ENCODE assay signal across 9 mouse cellular contexts in the genomic region with DNA sequence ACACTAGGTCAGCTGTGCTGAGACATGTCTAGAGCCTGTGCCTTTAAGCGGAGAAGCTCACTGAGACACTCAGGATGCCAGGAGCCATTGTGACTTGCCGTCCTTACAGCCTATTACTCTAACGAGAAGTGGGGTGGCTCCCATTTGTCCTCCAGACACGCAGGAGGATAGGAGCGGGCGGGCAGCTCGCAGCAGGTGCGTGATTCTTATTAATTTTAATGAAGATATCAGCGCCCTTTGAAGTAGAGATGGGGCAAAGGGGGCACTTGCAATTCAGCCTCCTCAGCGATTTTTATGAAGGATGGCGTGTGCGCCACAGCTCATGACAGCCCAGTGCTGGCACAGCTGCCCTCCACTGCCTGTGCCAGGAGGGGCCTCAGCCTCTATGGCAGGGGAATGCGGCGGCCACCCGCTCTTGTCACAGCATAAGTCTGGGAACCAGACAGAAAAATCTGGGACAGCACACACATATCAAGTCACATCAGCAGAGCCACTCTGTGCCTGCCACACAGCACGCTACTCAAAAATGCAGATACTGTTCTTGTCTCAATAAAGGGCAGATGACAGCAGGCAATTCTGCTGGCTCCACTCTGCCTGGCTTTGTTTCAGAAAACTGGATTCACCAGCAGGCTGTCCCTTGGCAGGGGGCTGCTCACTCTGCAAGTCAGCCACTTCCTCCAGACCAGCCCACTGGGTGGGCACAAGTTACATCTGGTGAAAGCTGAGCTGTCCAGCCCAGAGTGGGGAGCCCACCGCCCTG. TPM values are rescaled to one million over a fixed set of nuclear protein-coding genes. Genes with fewer than 3 reads are reported as not detected.
DNase-seq lines count a peak whose midpoint lies in the region; ATAC-seq and TF ChIP-seq lines count a peak whose summit lies in the region.
"Had no signal": no experiment of that assay in that cellular context is flagged by ENCODE, and none has a peak within 500 bp of the region (broad histone marks: within the 10 kb centered on the region; RNA-seq: fewer than 3 reads in every experiment).

No protein-coding gene starts in this region.

- no peak overlapping the region for H3K9ac ChIP-seq in lung, embryonic 14.5 days
- H3K9ac ChIP-seq: liver, embryonic 14.5 days had no signal

- H3K27me3 ChIP-seq in lung, embryonic 14.5 days (ENCODE audit: insufficient read depth, low read length): no peaks in the 10 kb centered on the region

- no peak for TF ChIP-seq CTCF in lung, embryonic 14.5 days (IDR thresholded peaks at IDR 0.05; ENCODE audit: low read depth)
- TF ChIP-seq CTCF in lung, adult 2 months (IDR thresholded peaks at IDR 0.05; ENCODE audit: insufficient read depth, low read length): no peak
- no peak for TF ChIP-seq CTCF in cortical plate, adult 2 months (IDR thresholded peaks at IDR 0.05; ENCODE audit: extremely low read depth, insufficient read depth, low read length)

- TF ChIP-seq POLR2A in lung, adult 2 months (IDR thresholded peaks at IDR 0.05; ENCODE audit: borderline replicate concordance, extremely low read depth, low read depth, low read length): no peak
- TF ChIP-seq POLR2A in cortical plate, adult 2 months (IDR thresholded peaks at IDR 0.05; ENCODE audit: extremely low read depth, insufficient read depth, low read length): peak; percentile 44; the same call in 1 of the 2 replicates

- no peak overlapping the region for H3K4me2 ChIP-seq in lung, embryonic 14.5 days

- no peaks in the 10 kb centered on the region for H3K36me3 ChIP-seq in lung, embryonic 14.5 days (ENCODE audit: insufficient read depth)

- peak; percentile 63 for ATAC-seq in lung, embryonic 14.5 days (ENCODE audit: insufficient read depth)

- H3K4me3 ChIP-seq in lung, embryonic 14.5 days (ENCODE audit: low read depth, low read length): no peak overlapping the region
- no peak overlapping the region for H3K4me3 ChIP-seq in lung, adult 2 months (replicated peaks; ENCODE audit: extremely low read depth, low read depth, low read length)
- peak overlapping the region; percentile 19 for H3K4me3 ChIP-seq in cortical plate, adult 2 months (ENCODE audit: insufficient read depth, low read length)

- peak; percentile 57 for DNase-seq in lung, embryonic 14.5 days
- DNase-seq in lung, adult 2 months: no peak
- peak; percentile 71 to 72 for DNase-seq in layer of hippocampus, adult 8-10 months (ENCODE audit: low spot score in 2 of 2)
- DNase-seq in right cerebral cortex, postnatal 10 days (ENCODE audit: low spot score in 2 of 2): peak; percentile 64 to 83
- DNase-seq in urinary bladder, postnatal 14 days (ENCODE audit: low spot score): no peak
- no peak for DNase-seq in urinary bladder, postnatal 10 days (ENCODE audit: low spot score)
- no peak for DNase-seq in thymus, postnatal 4 days

- peak overlapping the region; percentile 10; the same call in 1 of the 2 replicates for H3K27ac ChIP-seq in lung, embryonic 14.5 days (ENCODE audit: low read depth)
- H3K27ac ChIP-seq in cortical plate, adult 2 months (ENCODE audit: insufficient read depth, low read length): peak overlapping the region; percentile 52; the same call in 1 of the 2 replicates
- H3K27ac ChIP-seq: liver, embryonic 14.5 days had no signal

- peaks cover 7% of the 10 kb centered on the region for H3K4me1 ChIP-seq in lung, embryonic 14.5 days (ENCODE audit: insufficient read depth)
- H3K4me1 ChIP-seq in lung, adult 2 months (ENCODE audit: control insufficient read depth, insufficient read depth, low read length): no peaks in the 10 kb centered on the region
- 0 out of 2 replicates have a peak, but pooled peaks cover 2% of the 10 kb centered on the region for H3K4me1 ChIP-seq in cortical plate, adult 2 months (ENCODE audit: control insufficient read depth, insufficient read depth, low read length)

- 55% methylated on average over 17 of the region's 17 CpGs for WGBS in lung, embryonic 14.5 days
- 62% methylated on average over 17 of the region's 17 CpGs for WGBS in lung, adult 2 months

- no peaks in the 10 kb centered on the region for H3K9me3 ChIP-seq in lung, embryonic 14.5 days (ENCODE audit: low read depth, low read length)

RNA-seq across cellular contexts. Expression of a gene that starts 15.5 kb away (rescaled TPM):
- polyA plus RNA-seq in lung, embryonic 14.5 days (2014; fragmentation: Nextera tagmentation; extraction: Ambion mirVana): 2.6 and 3.4 TPM in 2 replicates
- polyA plus RNA-seq in lung, adult 2 months (2012; rRNA removed): 0.91 and 1.0 TPM in 2 replicates
- 0.98 and 1.1 TPM in 2 replicates for polyA plus RNA-seq in cortical plate, adult 2 months (2012; rRNA removed)
- total RNA-seq in layer of hippocampus, adult 8-10 months (2022): under 1 TPM; 0.55 to 0.85 (median 0.62) TPM

RNA-seq across cellular contexts. Expression of a gene that starts 25.4 kb away (rescaled TPM):
- not detected in 2 replicates for polyA plus RNA-seq in lung, embryonic 14.5 days (2014; fragmentation: Nextera tagmentation; extraction: Ambion mirVana)
- polyA plus RNA-seq in lung, adult 2 months (2012; rRNA removed): not detected in 2 replicates
- polyA plus RNA-seq in cortical plate, adult 2 months (2012; rRNA removed): 0.46 and 0.66 TPM in 2 replicates
- total RNA-seq in layer of hippocampus, adult 8-10 months (2022): under 1 TPM in 3 of 4 experiments, not detected in 1; 0.23 to 0.45 (median 0.36) TPM
- polyA plus RNA-seq: liver, embryonic 14.5 days had no signal

RNA-seq across cellular contexts. Expression of a gene that starts 28.0 kb away (rescaled TPM):
- 950 and 1,052 TPM in 2 replicates for polyA plus RNA-seq in lung, embryonic 14.5 days (2014; fragmentation: Nextera tagmentation; extraction: Ambion mirVana)
- 158 and 175 TPM in 2 replicates for polyA plus RNA-seq in lung, adult 2 months (2012; rRNA removed)
- 368 and 372 TPM in 2 replicates for polyA plus RNA-seq in cortical plate, adult 2 months (2012; rRNA removed)
- total RNA-seq in layer of hippocampus, adult 8-10 months (2022): 100 to 1,000 TPM; 245 to 375 (median 299) TPM

RNA-seq across cellular contexts. Expression of a gene that starts 41.7 kb away (rescaled TPM):
- polyA plus RNA-seq in lung, embryonic 14.5 days (2014; fragmentation: Nextera tagmentation; extraction: Ambion mirVana): 30.0 and 32.8 TPM in 2 replicates
- polyA plus RNA-seq in lung, adult 2 months (2012; rRNA removed): 9.1 and 11.7 TPM in 2 replicates
- polyA plus RNA-seq in cortical plate, adult 2 months (2012; rRNA removed): 18.7 and 19.6 TPM in 2 replicates
- 10 to 100 TPM; 13.4 to 16.3 (median 14.5) TPM for total RNA-seq in layer of hippocampus, adult 8-10 months (2022)

RNA-seq across cellular contexts. Expression of a gene that starts 55.5 kb away (rescaled TPM):
- 0.37 TPM in 1 of 2 replicates, not detected in the other for polyA plus RNA-seq in lung, embryonic 14.5 days (2014; fragmentation: Nextera tagmentation; extraction: Ambion mirVana)
- not detected in 2 replicates for polyA plus RNA-seq in lung, adult 2 months (2012; rRNA removed)
- polyA plus RNA-seq in cortical plate, adult 2 months (2012; rRNA removed): 0.68 and 0.77 TPM in 2 replicates
- total RNA-seq in layer of hippocampus, adult 8-10 months (2022): under 1 TPM; 0.20 to 0.43 (median 0.34) TPM
- polyA plus RNA-seq: liver, embryonic 14.5 days had no signal

Comparison
In these comparisons a context has a peak if more than half of its experiments do, and no peak if none do; other contexts are left out.
1. DNase-seq: peak in lung, embryonic 14.5 days (single experiment), layer of hippocampus, adult 8-10 months (2 of 2) and right cerebral cortex, postnatal 10 days (2 of 2); none in lung, adult 2 months (single experiment), urinary bladder, postnatal 14 days (single experiment), urinary bladder, postnatal 10 days (single experiment) and thymus, postnatal 4 days (single experiment).